Mouse (Mus musculus): ENCODE results near the gene Gbgt1.

The Gbgt1 gene

DNA sequence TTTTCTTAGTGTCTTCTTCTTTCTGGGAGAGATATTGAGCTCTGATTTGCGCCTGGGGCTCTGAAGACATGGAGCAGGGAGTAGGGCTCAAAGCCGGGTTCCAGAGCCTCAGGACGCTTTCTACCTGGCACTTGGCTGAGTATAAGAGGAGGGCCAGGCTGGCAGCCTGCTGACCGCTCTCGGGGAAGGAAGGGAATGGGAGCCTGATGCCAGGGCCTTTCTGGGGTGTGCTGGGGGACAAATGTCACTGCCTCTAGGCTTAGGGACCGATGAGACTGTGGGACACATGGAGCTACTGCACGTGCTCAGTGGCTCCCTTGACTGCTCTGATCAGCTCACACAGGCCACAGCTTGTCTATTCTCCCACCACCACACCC lies 31.7 kb downstream of the Gbgt1 start:
- WGBS: 75% methylated on average over 7 of the region's 7 CpGs

DNA sequence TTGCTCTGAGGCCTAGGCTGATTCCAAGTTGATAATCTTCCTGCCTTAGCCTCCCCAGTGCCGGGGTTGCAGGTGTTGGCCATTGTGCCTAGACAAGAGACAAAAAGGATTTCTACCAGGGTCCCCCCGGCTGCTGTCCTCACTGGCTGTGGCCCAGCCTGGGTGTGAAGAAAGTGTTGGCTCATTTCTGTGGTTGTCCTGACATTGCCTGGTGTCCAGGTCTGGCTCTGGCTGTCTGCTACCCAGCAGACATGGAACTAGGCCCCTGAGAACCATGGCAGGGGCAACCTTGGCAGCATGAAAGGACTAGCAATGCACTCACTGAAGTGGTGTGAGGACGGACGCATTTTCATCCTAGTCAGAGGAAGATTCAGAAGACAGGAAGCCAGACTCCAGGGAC lies 33.2 kb downstream of the Gbgt1 start:
- 54% methylated on average over 4 of the region's 4 CpGs for WGBS

- WGBS: 61% methylated on average over 7 of the region's 7 CpGs
Observed at GRCm38 (mm10) chr2:28530311-28530710, 33.6 kb downstream of the Gbgt1 start.

DNA sequence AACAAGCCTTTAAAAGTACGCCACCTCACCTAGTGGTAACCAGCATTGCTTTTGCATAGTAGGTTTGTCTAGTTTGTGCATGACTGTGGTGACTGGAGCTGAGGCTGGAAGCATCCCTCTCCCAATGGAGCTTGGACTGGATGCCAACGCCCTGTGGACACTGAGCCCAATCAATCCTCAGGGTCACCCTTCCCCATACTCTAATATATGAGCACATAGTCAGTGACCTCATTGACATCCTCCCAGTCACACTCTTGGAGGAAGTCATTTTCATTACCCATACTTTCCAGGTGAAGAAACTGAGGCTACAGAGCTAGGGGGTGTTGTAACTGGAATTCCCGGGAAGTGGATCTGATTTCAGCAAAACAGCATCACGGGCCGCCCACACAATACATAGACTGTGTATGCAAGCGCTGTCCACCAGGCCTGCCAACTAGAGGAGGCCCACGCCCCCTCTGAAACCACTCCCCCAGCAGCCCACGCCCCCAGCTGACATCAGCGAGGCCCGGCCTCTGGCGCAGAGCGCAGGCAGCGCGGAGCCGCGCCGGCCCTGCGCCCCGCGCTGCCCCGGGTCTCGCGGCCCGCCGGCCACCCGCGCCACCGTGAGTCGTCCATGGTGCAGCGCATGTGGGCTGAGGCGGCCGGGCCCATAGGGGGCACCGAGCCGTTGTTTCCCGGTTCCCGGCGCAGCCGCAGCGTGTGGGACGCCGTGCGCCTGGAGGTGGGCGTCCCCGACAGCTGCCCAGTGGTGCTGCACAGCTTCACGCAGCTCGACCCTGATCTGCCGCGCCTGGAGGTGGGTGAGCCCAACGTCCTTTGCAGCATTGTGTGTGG lies 36.5 kb downstream of the Gbgt1 start:
- 2% methylated on average over 49 of the region's 49 CpGs for WGBS

- WGBS: 16% methylated on average over 7 of the region's 7 CpGs
Observed at GRCm38 (mm10) chr2:28533901-28534435, 37.3 kb downstream of the Gbgt1 start.

DNA sequence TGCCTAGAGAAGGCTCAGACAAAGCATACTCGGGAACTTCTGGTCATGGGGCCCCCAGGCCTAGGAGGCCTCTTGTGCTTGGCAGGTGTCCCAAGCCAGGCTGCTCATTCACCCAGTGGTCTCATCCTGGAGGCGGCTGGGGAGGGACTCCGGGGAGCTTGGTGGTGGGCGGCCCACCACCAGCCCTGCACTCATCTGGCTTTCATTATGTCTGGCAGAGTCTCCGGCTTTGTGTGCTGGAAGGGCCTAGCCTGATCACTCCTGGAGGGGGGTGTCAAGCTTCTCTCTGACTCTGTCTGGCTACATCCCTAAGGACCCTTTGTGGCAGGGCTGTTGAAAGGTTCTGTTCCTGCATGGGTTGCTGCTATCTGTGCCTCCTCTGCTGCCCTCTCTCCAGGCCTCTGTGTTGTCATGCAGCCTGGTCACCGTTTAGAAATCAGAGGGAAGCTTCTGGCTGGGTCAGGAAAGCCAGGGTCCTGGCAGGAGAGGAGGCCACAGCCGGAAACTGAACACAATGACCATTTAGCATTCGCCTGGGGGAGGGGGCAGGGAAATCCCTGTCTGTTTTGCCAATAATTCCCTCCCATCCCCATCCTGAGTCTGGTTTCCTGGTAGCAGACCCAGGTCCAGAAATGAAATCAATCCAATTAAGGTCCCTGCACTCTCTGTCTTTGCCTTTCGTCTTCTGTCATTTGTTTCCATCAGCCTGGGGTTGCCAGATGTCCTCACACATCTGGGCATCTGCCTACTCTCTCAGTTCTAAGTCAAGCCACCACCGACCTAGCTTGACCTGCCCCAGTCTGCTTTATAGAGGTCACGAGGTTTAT lies 38.0 kb downstream of the Gbgt1 start:
- 7% methylated on average over 11 of the region's 11 CpGs for WGBS

DNA sequence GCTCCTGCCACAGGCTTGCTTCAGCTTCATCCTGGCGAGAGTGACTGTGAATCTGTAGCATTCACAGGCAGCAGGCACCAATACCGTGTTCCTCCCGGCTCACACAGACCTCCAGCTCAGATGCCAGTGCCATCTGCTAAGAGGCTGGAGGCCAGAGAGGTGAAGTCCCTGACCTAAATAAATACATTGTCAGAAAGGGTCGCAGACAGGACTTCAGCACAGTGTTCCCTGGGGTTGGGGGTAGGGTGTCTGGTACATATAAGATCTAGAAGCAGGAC lies 38.5 kb downstream of the Gbgt1 start:
- whole genome bisulfite sequencing: 13% methylated on average over 4 of the region's 4 CpGs

DNA sequence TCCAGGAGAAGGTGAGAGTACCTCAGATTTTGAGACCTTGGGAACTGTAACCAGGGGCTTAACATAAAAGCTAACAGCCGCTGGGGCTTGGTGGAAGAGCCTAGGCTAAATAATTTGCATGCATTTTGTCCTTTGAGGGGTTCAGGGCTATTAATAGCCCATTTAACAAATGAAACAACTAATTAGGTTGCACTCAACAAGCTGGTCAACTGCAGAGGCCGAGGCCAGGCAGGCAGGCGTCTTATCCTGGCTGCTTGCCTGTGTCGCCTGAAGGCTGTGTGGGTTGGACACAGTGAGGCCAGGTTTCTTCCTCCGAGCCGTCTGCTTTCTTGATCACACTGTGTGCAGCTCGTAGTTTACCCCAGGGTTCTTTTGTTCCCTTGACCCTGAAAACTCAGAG lies 39.0 kb downstream of the Gbgt1 start:
- 8% methylated on average over 7 of the region's 7 CpGs for WGBS

DNA sequence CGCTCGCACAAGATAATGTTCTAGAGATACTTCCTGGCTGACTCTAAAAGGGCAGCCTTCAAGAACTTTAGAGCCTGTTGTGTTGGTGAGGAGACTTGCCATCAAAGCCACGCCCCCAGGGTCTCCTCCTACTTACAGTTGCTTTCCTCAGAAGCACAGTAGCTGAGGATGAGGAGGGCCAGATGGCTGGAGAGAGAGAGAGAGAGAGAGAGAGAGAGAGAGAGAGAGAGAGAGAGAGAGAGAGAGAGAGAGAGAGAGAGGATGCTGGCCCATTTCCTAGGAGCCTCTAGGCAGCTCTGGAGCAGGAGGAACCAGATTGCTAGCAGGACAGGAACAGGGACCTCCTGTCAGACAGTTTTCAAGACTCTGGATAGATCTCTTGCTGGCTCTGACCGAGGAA lies 39.5 kb downstream of the Gbgt1 start:
- WGBS: 16% methylated on average over 4 of the region's 4 CpGs

GRCm38 (mm10) chr2:28536766-28537633 lies 40.3 kb downstream of the Gbgt1 start:
- WGBS: 53% methylated on average over 11 of the region's 11 CpGs

- WGBS: 30% methylated on average over 4 of the region's 4 CpGs
Observed at GRCm38 (mm10) chr2:28537634-28537920, 40.9 kb downstream of the Gbgt1 start.

DNA sequence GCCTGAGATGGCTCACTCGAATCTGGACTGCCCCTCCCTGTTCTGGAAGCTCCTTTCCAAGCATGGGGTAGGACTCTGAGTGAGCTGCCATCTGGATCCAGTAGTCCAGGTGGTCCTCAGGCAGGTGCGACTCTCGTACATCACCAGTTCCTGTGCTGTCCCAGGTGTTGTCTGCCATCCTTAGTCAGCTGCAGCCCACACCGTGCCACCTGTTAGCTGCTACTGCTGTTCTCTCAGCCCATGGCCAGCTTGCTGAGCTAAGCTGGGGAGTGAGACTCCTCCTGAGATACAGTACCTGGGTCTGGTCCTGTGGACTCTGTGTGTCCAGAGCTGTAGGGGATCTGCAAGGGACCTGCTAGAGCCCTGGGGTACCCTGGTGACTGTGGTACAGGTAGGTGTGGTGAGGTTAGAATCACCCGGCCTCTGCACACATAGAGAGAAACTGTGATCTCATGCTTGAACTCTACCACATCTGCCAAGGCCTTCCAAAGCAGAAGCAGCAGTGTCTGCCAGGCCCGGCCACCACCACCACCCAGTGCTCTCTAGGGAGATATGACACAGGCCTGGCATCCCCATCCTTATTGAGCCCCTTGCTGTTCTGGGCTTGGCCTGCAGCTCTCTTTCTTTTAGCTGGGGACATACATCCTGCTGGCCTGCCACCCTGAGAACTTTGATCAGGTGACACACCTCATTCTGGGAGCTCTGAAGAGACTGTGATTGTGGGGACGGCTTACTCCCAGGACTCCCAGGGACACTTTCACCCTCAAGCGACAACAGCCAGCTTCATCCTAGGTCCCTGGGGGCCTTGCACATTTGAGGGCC lies 41.5 kb downstream of the Gbgt1 start:
- 43% methylated on average over 8 of the region's 8 CpGs for WGBS

- 0% methylated on average over 1 of the region's 1 CpGs for WGBS
Observed at GRCm38 (mm10) chr2:28538817-28539128, 42.1 kb downstream of the Gbgt1 start.

DNA sequence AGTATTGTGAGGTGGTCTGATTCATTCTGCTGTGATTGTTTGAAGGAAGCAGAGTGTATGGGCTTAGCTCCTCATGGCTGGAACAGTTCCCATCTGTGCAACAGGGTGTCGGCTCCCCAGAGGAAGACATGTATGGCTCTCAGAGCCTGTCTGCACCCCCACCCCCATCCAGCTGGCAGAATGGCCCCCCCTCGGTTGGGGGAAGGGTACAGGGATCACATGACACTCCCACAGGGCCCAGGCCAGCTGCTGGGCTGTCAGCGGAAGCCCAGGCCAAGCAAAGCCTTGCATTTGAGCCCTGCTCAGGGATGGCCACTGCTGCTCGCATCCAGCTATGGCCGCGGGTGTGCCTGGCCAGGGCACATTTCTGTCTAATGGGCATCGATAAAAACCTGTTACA lies 42.5 kb downstream of the Gbgt1 start:
- 21% methylated on average over 7 of the region's 7 CpGs for WGBS

- 60% methylated on average over 2 of the region's 2 CpGs for WGBS
Observed at GRCm38 (mm10) chr2:28539949-28540348, 43.3 kb downstream of the Gbgt1 start.

DNA sequence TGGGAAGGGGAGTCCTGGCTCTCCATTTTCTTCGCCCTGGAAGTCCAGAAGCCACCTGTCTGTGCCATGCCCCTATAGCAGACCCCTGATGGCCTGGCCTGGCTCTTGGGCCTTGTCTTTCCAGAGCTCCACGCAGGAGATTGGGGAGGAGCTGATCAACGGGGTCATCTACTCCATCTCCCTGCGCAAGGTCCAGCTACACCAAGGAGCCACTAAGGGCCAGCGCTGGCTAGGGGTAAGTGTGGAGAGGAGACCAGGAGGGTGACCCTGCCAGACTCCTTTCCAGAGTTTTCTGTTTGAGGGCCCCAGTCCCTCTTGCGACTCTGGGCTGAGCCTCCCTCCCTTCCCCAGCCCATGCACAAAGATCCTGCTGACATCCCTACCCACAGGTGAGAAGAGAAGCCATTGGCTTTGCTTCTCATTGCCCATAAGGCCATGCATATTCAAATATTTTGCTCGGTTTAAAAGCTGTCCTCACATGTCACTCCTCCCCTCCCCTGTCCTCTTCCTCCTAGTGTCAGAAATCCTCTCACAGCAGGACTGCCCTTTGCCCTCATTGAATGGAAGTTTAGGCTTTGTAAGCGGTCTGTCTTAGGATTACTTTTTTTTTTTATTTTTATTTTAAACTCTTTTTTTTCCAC lies 44.0 kb downstream of the Gbgt1 start:
- 76% methylated on average over 8 of the region's 8 CpGs for WGBS

DNA sequence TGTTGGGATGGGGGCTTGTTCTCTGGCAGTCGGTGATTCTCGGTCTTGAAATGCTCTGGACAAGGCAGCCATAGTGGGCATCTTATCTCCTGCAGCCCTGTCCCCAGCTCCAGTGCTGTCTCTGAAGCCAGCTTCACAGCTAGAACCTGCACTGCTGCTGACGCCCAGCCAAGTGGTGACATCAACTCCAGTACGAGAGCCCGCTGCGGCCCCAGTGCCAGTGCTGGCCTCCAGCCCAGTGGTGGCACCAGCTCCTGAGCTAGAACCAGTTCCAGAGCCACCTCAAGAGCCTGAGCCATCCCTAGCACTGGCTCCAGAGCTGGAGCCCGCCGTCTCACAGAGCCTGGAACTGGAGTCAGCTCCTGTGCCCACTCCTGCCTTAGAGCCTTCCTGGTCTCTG lies 47.2 kb downstream of the Gbgt1 start:
- 46% methylated on average over 8 of the region's 8 CpGs for WGBS

DNA sequence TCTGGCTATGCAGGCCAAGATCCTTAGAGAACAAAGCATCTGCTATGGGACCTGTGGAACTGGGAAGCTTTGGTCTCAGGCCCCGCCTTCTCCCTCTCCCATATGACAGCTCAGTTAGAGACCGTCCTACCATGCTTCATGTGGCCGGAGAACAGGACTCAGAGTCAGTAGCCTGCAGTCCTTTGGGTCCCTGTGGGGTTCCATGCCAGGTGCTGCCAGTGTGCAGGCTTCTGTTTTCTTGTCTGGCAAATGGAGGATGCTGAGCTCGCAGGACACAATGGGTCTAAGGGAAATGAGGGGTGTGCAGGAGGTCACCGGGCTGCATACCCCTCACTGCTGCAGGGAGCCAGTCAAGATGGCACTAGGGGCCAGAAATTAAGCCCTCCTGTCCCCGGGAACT lies 49.9 kb downstream of the Gbgt1 start:
- WGBS: 68% methylated on average over 6 of the region's 6 CpGs

- WGBS: 50% methylated on average over 11 of the region's 11 CpGs
Observed at GRCm38 (mm10) chr2:28547237-28548172, 50.8 kb downstream of the Gbgt1 start.

- WGBS: 81% methylated on average over 13 of the region's 13 CpGs
Observed at GRCm38 (mm10) chr2:28549157-28549556, 52.5 kb downstream of the Gbgt1 start.

Measured in cerebral cortex, adult 2 months (tissue).